Mouse (Mus musculus) hindbrain, embryonic 12.5 days (tissue): ENCODE measurements around the gene Tceal5. TPM values are rescaled to one million over a fixed set of nuclear protein-coding genes. Genes with fewer than 3 reads are reported as not detected.
"Not testable (repeated sequence)": the region's sequence is repeated elsewhere in the genome, so short reads cannot be mapped to it uniquely, and the experiment has no call there.

Source experiments
- ATAC-seq: fragments of 200-750 bp; cut with Nextera tagmentation; 2 replicates; pipeline ENCODE4 v1.8.0; 2017; ENCODE audit warnings: moderate TSS enrichment; ENCODE audit not compliant: low FRiP score
- H3K27ac ChIP-seq: fragments of 300-500 bp; sonication (generic); 2 replicates; pipeline ENCODE4 v1.5.1; 2016; ENCODE audit warnings: mild to moderate bottlenecking
- H3K27me3 ChIP-seq: fragments of 300-500 bp; sonication (generic); 2 replicates; pipeline ENCODE4 v1.6.1; 2016; ENCODE audit warnings: mild to moderate bottlenecking
- H3K36me3 ChIP-seq: fragments of 300-500 bp; sonication (generic); 2 replicates; pipeline ENCODE4 v1.6.1; 2016; ENCODE audit warnings: mild to moderate bottlenecking
- H3K4me1 ChIP-seq: fragments of 300-500 bp; sonication (generic); 2 replicates; pipeline ENCODE4 v1.6.1; 2016
- H3K4me2 ChIP-seq: fragments of 300-500 bp; sonication (generic); replicated peaks from 2 replicates; pipeline ENCODE4 v1.6.1; 2016; ENCODE audit warnings: mild to moderate bottlenecking
- H3K4me3 ChIP-seq: fragments of 300-500 bp; sonication (generic); 2 replicates; pipeline ENCODE4 v1.5.1; 2016; ENCODE audit warnings: mild to moderate bottlenecking
- H3K9ac ChIP-seq: fragments of 300-500 bp; sonication (generic); 2 replicates; pipeline ENCODE4 v1.6.1; 2016; ENCODE audit warnings: mild to moderate bottlenecking, moderate library complexity
- H3K9me3 ChIP-seq: fragments of 300-500 bp; sonication (generic); replicated peaks from 2 replicates; pipeline ENCODE4 v1.6.1; 2016; ENCODE audit warnings: mild to moderate bottlenecking
- WGBS: fragments of 180-500 bp; shearing (Covaris S2); methylation state at CpG from one replicate; pipeline ENCODE4 v1.1.7; 2016; 5-methylcytosine and 5-hydroxymethylcytosine counted together
- polyA plus RNA-seq: library from polyadenylated mRNA; unstranded; fragments of >200 nt; fragmentation: Nextera tagmentation; extraction: Ambion mirVana; gene quantifications from 2 replicates; pipeline ENCODE4 v1.2.1, GENCODE M21; 2016

The Tceal5 gene
- polyA plus RNA-seq, 1 experiment from 2014 or later, result 13.9 TPM

GRCm38 (mm10) chrX:136214729-136215677, 11.3 kb upstream of the Tceal5 start, which contains the start of the genes Tceal7 and Bex1:
Tceal7 (plus strand) TSS chrX:136214779.
Bex1 (minus strand) TSS chrX:136215513.
- H3K27ac ChIP-seq, H3K36me3 ChIP-seq, H3K9me3 ChIP-seq, H3K4me1 ChIP-seq, H3K27me3 ChIP-seq: not testable (repeated sequence)
- Histone ChIP-seq H3K4me3 (peak within 1 kb of the TSS; percentile 40), H3K9ac (peak within 1 kb of the TSS; percentile 35; the same call in 1 of the 2 replicates), H3K4me2 (peak within 1 kb of the TSS; percentile 46)
- peak; percentile 91 for ATAC-seq
- WGBS, result 42% methylated on average over 10 of the region's 67 CpGs

- no peak overlapping the region for H3K4me3 ChIP-seq
- no peaks in the 10 kb centered on the region for H3K27me3 ChIP-seq
- H3K36me3 ChIP-seq, result no peaks in the 10 kb centered on the region
- no peak overlapping the region for H3K27ac ChIP-seq
- H3K9me3 ChIP-seq, result no peaks in the 10 kb centered on the region
- no peak for ATAC-seq
- H3K9ac ChIP-seq, result no peak overlapping the region
- WGBS, result 69% methylated on average over 2 of the region's 2 CpGs
- no peaks in the 10 kb centered on the region for H3K4me1 ChIP-seq
- H3K4me2 ChIP-seq, result no peak overlapping the region
Measured at GRCm38 (mm10) chrX:136213396-136213795, 9.7 kb upstream of the Tceal5 start.

GRCm38 (mm10) chrX:136204406-136204805, 730 bp upstream of the Tceal5 start:
- Histone ChIP-seq H3K9ac (no peak overlapping the region), H3K4me1 (no peaks in the 10 kb centered on the region), H3K4me3 (no peak overlapping the region), H3K9me3 (no peaks in the 10 kb centered on the region), H3K36me3 (no peaks in the 10 kb centered on the region), H3K27me3 (peaks cover 4% of the 10 kb centered on the region; the same call in 1 of the 2 replicates), H3K27ac (no peak overlapping the region), H3K4me2 (no peak overlapping the region)
- no peak for ATAC-seq
- WGBS, result 79% methylated on average over 6 of the region's 6 CpGs

- peak; percentile 40 for ATAC-seq
- Histone ChIP-seq H3K4me1 (no peaks in the 10 kb centered on the region), H3K9ac (peak overlapping the region; percentile 42; the same call in 1 of the 2 replicates), H3K27ac (no peak overlapping the region), H3K9me3 (no peaks in the 10 kb centered on the region), H3K27me3 (peaks cover 4% of the 10 kb centered on the region; the same call in 1 of the 2 replicates), H3K4me2 (peak overlapping the region; percentile 51), H3K36me3 (no peaks in the 10 kb centered on the region), H3K4me3 (peak overlapping the region; percentile 42)
- 25% methylated on average over 7 of the region's 7 CpGs for WGBS
Measured at GRCm38 (mm10) chrX:136203257-136203656, 419 bp downstream of the Tceal5 start.

- no peaks in the 10 kb centered on the region for H3K36me3 ChIP-seq
- ATAC-seq, result no peak
- no peak overlapping the region for H3K4me2 ChIP-seq
- 47% methylated on average over 1 of the region's 1 CpGs for WGBS
- H3K27me3 ChIP-seq, result no peaks in the 10 kb centered on the region
- no peaks in the 10 kb centered on the region for H3K9me3 ChIP-seq
- no peaks in the 10 kb centered on the region for H3K4me1 ChIP-seq
- H3K27ac ChIP-seq, result no peak overlapping the region
- no peak overlapping the region for H3K4me3 ChIP-seq
- no peak overlapping the region for H3K9ac ChIP-seq
Measured at GRCm38 (mm10) chrX:136196873-136197272, 6.8 kb downstream of the Tceal5 start.

GRCm38 (mm10) chrX:136195193-136195944, 8.3 kb downstream of the Tceal5 start:
- Histone ChIP-seq H3K27me3 (no peaks in the 10 kb centered on the region), H3K9me3 (no peaks in the 10 kb centered on the region), H3K4me2 (no peak overlapping the region), H3K36me3 (no peaks in the 10 kb centered on the region), H3K4me3 (no peak overlapping the region), H3K9ac (no peak overlapping the region), H3K27ac (no peak overlapping the region), H3K4me1 (no peaks in the 10 kb centered on the region)
- no peak for ATAC-seq
- 83% methylated on average over 16 of the region's 16 CpGs for WGBS

- H3K4me3 ChIP-seq, result no peak overlapping the region
- WGBS, result 85% methylated on average over 1 of the region's 1 CpGs
- ATAC-seq, result no peak
- H3K4me2 ChIP-seq, result no peak overlapping the region
- 0 out of 2 replicates have a peak, but pooled peaks cover 4% of the 10 kb centered on the region for H3K27me3 ChIP-seq
- H3K9ac ChIP-seq, result no peak overlapping the region
- H3K9me3 ChIP-seq, result no peaks in the 10 kb centered on the region
- H3K27ac ChIP-seq, result no peak overlapping the region
- H3K36me3 ChIP-seq, result no peaks in the 10 kb centered on the region
- no peaks in the 10 kb centered on the region for H3K4me1 ChIP-seq
Measured at GRCm38 (mm10) chrX:136183107-136183506, 20.6 kb downstream of the Tceal5 start.

GRCm38 (mm10) chrX:136180897-136181553, 22.7 kb downstream of the Tceal5 start:
- H3K9me3 ChIP-seq, result no peaks in the 10 kb centered on the region
- no peaks in the 10 kb centered on the region for H3K36me3 ChIP-seq
- no peak overlapping the region for H3K27ac ChIP-seq
- 25% methylated on average over 9 of the region's 11 CpGs for WGBS
- peaks cover 10% of the 10 kb centered on the region; the same call in 1 of the 2 replicates for H3K27me3 ChIP-seq
- H3K4me3 ChIP-seq, result no peak overlapping the region
- no peaks in the 10 kb centered on the region for H3K4me1 ChIP-seq
- no peak for ATAC-seq
- no peak overlapping the region for H3K4me2 ChIP-seq
- H3K9ac ChIP-seq, result no peak overlapping the region

- 29% methylated on average over 10 of the region's 10 CpGs for WGBS
- Histone ChIP-seq H3K27me3 (peaks cover 9% of the 10 kb centered on the region; the same call in 1 of the 2 replicates), H3K4me1 (0 out of 2 replicates have a peak, but pooled peaks cover 2% of the 10 kb centered on the region), H3K4me3 (peak overlapping the region; percentile 53), H3K9me3 (no peaks in the 10 kb centered on the region), H3K4me2 (peak overlapping the region; percentile 42), H3K27ac (0 out of 2 replicates have a peak overlapping the region, but pooled peaks have one; percentile 85), H3K9ac (0 out of 2 replicates have a peak overlapping the region, but pooled peaks have one; percentile 2), H3K36me3 (no peaks in the 10 kb centered on the region)
- ATAC-seq, result no peak
Measured at GRCm38 (mm10) chrX:136172786-136173185, 30.9 kb downstream of the Tceal5 start.

GRCm38 (mm10) chrX:136172118-136172551, 31.5 kb downstream of the Tceal5 start, which contains the start of gene Tceal8:
Tceal8 (minus strand) TSS chrX:136172342.
- Histone ChIP-seq H3K4me3 (peak within 1 kb of the TSS; percentile 53), H3K9ac (peak within 1 kb of the TSS; percentile 68), H3K27ac (peak within 1 kb of the TSS; percentile 85), H3K4me2 (peak within 1 kb of the TSS; percentile 47), H3K27me3 (peaks cover 9% of the 10 kb centered on the region; the same call in 1 of the 2 replicates), H3K4me1 (0 out of 2 replicates have a peak, but pooled peaks cover 2% of the 10 kb centered on the region), H3K36me3 (no peaks in the 10 kb centered on the region), H3K9me3 (no peaks in the 10 kb centered on the region)
- 14% methylated on average over 10 of the region's 10 CpGs for WGBS
- ATAC-seq, result peak; percentile 96
